Mouse (Mus musculus): ENCODE measurements around the gene Ephx1. TPM values are rescaled to one million over a fixed set of nuclear protein-coding genes. Genes with fewer than 3 reads are reported as not detected.

Gene Ephx1
- total RNA-seq, 2 experiments from 2014 or later = 32.2 to 33.3 TPM

DNA sequence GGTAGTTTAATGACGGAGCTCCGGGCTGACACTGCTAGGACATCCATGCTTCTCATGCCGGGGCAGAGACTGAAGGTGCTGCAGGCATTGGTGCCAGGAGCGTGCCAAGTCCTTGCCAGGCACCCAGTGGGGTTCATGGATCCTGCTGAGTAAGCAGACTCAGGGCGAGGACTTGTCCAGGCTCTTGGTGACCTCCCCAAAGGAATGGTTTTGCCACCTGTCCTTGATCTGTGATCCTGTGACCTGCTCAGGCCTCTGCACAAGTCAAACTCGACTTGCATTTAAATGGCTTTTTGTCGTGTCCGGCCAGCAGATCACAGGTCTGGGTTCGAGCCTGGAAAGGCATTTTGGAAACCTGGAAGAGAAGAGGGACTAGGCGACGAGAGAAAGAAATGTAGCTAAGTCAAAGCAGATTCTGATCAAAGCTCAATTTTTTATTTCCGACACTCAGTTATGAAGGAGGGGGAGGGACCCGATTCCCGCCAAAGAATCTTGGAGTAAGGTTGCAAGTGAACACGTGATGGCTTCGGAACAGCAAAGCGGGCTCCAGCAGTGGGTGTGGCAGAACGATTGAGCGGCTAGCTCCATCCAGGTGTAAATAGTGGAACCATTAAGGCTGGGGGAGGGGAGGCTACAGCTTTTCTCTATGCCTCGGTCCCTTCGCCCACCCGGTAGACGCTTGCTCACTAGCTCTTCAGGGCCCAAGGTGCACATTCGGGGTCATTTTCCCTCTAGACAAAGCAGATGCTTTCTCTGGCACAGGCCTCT, 41.0 kb downstream of the Ephx1 start:
- no peak for DNase-seq (ENCODE audit: low spot score in 2 of 2)

DNA sequence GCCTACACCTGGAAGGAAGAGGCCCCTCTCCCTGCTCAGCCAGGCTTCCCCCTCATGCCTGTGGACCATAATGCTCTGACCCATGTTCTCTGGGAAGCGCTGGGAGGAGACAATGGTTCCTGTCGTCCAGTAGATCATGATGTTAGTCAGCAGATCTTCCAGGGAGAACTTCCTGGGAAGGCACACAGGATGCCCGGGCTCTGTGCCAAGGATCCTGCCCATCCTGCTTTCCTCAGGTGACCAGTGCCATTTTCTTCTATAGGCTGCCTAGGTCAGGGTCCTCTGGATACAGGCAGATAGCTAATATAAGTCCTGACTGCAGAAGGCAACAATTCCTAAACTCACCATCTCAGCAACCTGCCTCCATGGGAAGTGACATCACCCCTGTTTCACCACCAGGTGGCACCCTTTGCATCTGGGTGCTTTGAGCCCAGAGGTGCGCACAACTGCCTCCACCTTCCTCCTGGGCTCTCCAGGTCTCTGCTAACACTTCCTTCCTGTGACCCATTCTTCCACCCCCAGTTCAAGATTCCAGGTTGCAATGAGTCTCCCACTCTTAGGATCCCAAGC, 44.5 kb downstream of the Ephx1 start:
- DNase-seq (ENCODE audit: low spot score in 2 of 2) = no peak

DNA sequence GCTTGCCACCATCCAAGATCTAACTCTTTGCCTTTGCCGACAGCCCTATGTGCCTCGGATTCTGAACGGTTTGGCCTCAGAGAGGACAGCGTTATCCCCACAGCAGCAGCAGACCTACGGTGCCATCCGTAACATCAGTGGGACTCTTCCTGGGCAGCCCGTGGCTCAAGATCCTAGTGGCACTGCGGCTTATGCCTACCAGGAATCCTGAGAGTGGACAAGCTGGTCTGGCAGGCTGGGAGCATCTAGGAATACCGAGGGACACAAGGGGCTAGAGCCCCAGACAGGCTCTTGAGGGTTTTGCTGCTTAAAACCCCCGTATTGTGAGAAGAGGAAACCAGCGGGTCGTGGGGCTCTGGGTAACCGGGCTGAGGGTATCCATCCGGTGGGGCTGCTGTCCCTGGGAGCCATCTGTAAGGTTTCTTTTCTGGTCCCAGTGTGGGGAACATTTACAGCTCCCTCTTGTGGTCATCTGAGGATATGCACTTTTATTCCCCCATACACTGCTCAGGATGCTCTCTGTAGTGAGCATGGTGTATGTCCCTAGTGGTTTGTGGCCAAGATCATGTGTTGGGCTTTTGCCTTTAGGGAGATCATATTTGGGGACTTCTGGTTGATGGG, 46.5 kb downstream of the Ephx1 start:
- DNase-seq (ENCODE audit: low spot score in 2 of 2) = peak in 1 of 2 experiments; percentile 71

DNA sequence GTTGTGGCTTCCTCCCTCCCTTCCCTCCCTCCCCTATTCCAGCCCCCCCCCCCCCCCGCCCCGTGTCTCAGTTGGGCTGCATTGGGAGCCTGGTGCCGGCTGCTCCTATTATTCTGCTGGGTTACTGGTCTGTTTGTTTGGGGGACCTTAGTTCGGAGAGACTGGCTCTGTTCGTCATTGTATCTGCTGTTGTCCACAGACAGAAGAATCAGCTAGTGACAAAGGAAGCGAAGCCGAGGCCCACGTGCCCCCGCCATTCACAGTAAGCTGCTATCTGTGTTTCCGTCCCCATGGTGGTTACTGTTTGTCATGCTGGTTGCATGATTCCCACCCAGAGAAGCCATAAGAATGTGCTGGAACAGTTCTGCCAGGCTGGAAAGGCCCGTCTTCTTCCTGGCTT, 47.8 kb downstream of the Ephx1 start:
- peak in 1 of 2 experiments; percentile 53 for DNase-seq (ENCODE audit: low spot score in 2 of 2)

DNA sequence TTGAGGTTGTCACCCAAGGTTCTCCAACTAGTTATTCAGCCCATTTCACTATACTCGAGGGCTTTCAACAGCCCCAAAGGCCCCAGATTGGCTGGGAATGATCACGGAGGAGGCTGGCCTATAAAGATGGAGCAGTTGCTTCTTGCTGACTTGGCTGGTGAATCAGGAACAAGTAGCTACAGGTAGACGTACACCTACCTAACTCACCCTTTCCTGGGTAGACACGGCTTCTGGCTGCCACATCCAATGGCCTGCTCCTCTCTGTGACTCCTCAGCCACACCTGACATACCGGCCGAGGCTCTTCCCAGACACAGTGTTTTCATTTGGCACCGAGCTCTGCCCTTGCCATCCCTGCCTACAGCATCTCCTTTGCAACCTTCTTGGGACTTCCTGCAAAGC, 53.4 kb downstream of the Ephx1 start:
- no peak for DNase-seq (ENCODE audit: low spot score in 2 of 2)

DNA sequence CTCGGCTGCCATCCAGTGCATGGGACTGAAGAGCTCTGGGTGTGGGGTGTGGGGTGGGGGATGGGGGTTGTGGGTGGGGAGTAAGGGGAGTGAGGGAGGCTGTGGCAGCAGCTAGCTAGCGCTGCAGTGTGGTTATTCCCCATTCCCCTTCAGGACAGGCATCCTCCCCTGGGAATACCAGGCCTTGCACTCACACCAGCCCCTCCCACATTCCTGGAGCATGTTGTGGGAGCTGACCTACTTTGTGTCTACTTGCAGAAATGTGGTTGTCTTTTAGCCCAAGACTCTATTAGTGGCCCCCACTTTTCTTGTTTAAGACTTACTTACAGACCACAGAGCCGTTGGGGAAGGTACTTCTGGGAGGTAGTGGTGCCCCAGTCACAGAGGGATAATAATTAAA, 54.2 kb downstream of the Ephx1 start:
- no peak for DNase-seq (ENCODE audit: low spot score in 2 of 2)

DNA sequence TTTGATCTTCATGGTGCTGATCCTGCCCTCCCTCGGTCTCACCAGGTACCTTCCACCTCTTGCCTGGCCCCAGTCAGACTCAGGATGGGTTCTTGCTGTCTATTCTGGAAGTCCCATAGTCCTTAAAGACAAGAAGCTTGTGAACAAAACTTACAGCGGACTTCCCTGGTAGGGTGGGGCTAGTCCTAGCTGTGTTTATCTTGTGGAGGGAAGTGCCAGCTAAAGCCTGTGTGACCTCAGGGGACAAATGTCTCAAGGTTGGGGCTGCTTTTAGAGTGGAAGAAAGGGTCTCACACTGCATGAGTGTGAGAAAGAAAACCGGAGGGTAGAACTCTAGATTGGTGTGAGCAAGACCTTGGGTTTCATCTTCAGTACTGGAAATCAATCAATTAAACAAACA, 54.9 kb downstream of the Ephx1 start:
- DNase-seq (ENCODE audit: low spot score in 2 of 2) = no peak

DNA sequence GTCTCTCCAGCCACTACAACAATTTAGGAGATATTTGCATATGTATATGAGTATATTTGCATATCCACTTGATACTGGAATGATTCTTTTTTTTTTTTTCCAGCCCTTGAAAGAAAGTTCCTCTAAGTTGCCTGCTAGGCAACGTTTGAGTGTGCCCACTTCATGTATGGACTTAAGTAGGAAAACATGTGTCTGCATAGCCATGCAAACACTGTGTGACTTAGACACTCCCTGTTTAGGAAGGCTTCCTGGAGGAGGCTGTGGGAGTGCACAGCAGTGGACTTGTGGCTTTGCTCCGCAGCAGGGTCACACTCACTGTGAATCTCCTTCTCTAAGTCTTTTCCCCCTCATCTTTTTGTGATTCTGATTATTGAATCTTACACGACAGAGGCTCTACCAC, 61.9 kb downstream of the Ephx1 start:
- DNase-seq (ENCODE audit: low spot score in 2 of 2) = no peak

DNA sequence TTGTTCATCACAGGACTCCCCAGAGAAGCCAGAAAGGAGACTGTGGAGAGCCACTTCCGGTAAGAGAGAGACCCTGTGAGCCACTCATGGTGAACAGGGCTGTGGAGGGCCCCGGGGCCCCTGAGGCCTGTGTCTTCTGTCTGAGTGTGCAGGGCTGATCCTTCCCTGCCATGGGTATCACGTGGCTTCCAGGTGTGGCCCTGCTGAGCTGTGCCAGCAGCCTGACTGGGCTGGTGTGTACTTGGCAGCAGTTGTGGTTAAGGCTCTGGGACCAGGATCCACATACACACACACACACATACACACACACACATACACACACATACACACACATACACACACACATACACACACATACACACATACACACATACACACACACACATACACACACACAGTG, 62.7 kb downstream of the Ephx1 start:
- DNase-seq (ENCODE audit: low spot score in 2 of 2) = no peak

DNA sequence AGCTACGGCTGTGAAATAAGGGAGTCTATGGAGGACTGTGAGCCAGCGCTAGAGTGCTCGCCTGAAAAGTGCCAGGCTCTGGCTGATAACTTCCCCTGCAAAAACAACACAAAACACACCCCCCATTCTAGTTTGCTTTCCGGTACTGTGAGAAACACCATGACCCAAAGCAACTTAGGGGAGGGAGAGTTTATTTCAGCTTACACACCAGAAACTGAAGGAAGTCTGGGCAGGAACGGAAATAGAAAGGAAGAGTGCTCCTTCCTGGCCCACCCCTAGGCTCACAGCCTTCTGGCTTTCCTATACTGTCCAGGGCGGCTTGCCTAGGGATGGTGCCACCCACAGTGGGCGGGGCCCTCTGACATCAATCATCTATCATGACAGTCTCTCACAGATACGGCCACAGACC, 63.7 kb downstream of the Ephx1 start:
- no peak for DNase-seq (ENCODE audit: low spot score in 2 of 2)

DNA sequence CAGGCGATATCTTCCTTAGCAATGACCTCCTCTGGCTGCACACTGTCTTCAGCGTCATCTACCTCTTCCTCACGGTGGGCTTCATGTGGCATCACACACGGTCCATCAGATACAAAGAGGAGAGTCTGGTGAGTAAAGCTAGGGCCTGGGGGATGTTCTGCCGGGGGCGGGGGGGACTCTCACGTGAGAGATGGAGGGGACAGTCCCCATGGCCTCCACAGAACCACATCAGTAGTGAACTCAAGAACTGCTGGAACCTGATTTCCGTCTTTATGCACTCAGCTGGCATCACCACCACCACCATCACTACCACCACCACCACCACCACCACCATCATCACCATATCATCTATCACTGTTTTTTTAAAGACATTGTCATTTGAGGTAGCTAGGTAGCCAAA, 64.3 kb downstream of the Ephx1 start:
- no peak for DNase-seq (ENCODE audit: low spot score in 2 of 2)

DNA sequence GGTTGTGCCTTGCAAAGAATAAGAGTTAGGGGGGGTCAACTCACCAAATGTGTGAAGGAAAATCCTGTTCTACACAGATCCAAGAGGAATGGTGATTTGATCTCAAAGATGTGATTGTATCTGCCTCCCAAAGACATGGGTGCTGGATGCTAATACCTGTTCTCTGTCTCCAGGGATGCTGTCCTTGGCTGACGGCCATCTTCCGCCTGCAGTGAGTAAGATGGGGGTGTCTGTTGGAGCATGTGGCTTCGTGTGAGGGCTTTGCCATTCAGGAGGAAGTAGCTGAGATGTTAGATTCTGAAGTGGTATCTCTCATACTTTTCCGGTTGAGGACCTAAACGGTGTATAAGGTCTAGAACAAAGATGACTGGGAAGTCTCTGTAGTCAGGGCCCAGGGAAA, 67.9 kb downstream of the Ephx1 start:
- DNase-seq (ENCODE audit: low spot score in 2 of 2) = no peak

DNA sequence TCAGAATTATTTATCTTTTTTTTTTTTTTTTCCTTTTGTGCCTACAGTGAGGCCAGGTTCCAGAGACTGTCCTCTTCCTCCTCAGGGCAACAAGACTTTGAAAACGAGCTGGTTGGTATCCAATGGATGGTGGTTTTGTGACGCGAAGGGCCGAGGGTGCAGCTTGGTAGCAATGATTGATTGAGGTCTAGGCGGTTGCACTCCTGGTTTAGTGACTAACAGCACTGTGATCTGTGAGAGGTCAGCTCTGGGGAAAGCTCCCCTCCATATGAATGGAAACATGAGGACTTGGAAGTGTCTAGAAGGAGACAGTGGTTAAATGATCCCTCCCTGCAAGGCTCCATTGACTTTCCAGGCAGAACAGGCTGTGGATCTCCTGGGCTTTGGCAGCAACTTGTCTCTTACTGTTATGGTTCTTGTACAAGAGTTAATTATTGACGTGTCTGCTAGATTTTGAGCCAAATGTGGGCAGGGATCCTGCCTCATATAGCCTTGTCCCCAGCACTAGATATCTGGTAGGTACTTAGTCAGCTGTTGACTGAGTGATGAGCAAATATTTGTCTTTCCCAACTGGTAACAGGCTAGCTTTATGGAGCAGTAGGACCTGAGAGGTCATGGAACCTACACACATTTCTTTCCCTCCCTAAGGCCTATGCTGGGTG, 68.5 kb downstream of the Ephx1 start:
- no peak for DNase-seq (ENCODE audit: low spot score in 2 of 2)

DNA sequence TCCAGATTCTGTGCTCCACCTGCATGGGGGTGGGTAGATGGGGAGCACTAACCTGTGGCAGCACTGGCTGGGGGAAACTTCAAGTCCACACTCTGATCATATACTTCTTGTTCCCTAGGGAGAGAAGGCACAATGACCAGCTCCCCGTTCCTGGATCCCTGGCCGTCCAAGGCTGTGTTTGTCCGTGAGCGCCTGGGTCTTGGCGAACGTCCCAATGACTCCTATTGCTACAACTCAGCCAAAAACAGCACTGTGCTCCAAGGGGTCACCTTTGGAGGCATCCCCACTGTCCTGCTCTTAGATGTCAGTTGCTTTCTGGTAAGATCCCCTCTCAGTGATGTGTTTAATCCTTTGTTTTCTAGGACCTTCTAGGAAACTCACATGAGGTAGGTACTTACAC, 74.3 kb downstream of the Ephx1 start:
- DNase-seq (ENCODE audit: low spot score in 2 of 2) = no peak

DNA sequence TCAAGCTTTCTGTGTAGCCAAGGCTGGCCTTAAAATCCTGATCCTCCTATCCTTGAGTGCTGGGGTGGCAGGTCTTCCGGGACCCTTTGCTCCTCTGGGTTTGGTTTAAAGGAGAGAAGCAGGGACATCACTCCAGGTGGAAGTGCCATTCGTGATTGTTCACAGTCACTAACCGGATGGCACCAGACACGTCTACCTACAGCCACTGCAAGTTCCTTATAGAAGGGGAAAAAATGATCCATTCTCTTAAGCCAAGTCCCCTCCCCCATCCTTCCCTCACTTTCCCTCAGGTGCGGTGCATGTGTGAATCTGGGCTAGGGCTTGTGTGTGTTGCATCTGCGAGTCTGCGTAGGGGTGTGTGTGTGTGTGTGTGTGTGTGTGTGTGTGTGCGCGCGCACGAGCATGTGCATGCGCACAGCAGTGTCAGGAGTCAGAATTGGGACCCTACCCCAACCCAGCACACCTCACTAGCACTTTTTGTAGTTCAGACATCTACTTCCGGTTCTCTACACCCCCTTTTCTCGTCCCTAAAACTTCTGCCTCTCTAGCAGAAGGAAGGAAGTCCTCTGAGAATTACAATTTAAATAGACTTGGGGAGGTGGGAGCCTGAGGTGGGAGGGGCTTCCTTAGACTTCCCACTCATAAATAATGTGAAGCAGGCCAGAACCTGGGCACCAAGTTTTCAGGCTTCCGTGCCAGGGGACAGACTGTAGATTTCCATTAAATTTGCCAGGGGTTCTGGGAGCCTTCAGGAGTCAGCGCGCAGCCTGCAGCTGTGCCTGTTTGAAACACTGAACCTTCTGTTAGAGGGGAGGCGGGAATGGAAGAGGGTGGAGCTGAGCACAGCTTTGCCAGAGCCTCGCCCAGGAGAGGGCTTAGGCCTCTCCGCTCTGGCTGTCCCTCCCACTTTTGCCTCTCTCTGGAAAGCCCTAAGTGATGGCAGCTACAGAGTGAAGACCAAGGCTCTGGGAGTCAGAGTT, 75.4 kb downstream of the Ephx1 start:
- DNase-seq (ENCODE audit: low spot score in 2 of 2) = peak; percentile 28 to 60

DNA sequence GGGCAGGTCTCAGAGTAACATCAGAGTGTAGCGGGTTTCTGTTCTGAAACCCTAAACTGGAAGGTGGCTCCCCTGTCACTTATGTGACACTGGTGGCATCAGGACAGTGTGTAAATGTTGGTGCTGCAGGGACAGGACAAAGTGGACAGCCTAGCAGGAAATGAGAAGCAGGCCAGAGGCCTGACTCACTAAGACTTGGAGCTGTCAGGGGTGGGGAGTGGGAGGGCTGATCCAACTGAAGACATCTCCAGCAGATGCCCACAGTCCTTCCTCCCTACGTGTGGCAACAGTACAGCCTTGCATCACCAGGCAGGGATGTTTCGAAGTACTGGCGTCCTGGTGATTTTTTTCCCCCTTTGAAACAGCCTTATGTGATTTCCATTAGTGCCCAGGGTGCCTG, 76.2 kb downstream of the Ephx1 start:
- DNase-seq (ENCODE audit: low spot score in 2 of 2) = no peak

DNA sequence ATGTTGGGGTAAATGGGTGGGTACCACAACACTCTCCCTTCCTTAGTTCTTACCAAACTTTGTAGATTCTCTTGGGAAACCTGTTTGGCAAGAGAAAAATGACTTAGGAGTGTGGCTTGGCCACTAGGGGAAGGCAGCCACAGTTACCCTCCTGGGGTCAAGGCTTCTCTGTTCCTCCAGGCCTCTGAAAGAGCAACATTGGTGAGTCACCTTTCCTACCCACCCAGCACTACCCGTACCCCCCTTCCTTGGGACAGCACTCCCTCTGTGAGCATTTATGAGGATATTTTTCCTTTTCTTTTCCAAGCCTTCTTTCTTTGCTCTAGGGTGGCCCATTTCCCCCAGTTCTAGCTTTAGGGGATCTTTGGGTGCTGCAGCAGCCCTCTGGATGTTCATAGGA, 76.8 kb downstream of the Ephx1 start:
- DNase-seq (ENCODE audit: low spot score in 2 of 2) = no peak

DNA sequence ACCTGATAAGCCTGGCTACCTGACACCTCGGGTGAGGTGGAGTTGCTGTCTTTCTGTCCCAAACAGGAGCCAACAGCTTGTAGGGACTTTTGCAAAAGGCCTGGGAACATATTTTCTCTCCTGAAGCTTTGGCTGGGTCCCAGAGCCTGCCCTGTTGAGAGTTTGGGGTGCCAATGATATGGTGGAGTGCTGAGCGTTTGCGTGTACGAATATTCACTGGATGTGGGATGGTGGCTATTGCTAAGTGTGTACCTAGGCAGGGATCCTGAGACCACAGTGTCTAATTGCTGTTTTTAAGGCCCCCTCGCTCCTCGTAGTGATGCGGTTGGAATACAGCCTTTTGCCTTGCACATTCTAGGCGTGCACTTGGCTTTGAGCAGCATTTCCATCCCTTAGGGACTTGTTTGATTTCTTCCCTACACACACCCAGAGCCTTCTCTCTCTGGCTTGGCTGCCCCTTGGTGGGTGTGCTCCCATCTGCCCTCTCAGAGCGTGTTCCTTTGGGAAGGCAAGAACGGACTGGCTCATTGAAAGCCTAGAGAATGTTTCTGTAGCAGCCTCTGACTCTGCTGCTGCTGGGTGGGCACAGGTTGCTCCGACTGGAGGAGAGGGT, 77.6 kb downstream of the Ephx1 start:
- DNase-seq (ENCODE audit: low spot score in 2 of 2) = no peak

DNA sequence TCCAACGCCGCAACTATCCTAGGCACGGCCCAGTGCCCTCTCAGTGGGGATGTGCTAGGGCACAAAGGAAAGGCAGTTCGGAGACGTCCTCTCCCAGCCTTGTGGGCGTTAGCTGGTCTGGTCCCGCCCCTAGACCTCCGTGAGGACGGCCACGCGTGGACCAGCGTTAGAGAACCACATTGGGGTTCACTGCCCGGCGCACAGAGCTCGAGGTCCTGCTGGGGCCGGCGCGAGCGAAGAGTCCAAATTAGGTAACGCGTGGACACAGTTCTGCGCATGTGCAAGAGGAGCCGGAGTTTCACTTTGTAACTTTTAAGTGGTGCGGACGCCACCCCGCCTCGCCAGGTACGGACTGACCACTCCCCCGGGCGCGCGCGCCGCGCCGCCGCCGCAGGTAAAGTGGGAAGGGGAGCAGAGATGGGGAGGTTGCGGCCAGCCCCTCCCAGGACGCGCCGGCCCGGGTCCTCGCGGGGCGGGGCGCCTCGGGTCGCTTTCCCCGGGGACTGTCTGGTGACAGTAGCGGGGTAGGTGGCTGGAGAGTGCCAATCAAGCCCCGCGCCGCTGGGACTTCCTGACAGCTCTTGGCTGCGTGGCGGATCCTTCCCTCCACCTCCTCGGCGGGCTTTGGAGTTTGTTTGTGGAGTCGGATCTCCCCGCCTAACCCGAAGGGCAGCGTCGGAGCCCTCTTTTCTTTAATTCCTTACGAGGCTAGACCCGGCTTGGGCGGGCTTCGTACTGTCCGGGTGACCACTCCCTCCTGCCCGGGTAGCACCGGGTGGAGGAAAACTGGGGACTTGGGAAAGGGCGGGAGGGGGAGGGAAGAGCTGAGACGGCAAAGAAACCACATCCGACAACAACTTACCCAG, 78.3 kb downstream of the Ephx1 start, which contains the start of gene Tmem63a:
Tmem63a (plus strand) TSS at position 179 of the 866 bp plus-strand sequence.
- DNase-seq (ENCODE audit: low spot score in 2 of 2) = peak in 1 of 2 experiments; percentile 28
